Mouse (Mus musculus) cerebellum, postnatal 36 days (tissue): ENCODE results near the gene Ephb1.
A peak's percentile ranks its signal among the peaks of the same experiment; 100 is the strongest.

Experiments used
- DNase-seq, 2 experiments: peaks; one replicate each; pipeline ENCODE4 v3.0.0; 2021 to 2022; ENCODE audit warnings: mixed read lengths in 2 of 2

Gene Ephb1

GRCm38 (mm10) chr9:102352186-102353055 lies 2.1 kb downstream of the Ephb1 start:
- peak; percentile 43 to 54 for DNase-seq

DNA sequence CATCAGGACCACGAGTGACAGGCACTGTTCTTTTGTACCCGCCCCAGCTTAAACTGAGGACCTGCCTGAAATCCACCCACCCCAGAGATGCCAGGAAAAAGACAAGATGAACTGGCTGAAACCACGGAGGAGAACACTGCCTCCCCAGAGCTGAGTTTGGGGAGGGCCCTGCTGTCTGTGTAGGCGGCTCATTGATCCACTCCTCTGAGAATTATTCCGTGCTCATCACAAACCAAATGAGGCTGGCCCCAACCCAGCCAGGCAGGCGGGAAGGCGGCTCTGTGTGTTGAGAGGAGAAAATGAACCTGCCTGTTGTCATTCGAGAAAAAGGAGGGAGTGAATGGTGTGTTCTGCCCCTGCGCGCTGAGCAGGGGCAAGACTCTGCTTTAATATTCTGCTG lies 2.8 kb downstream of the Ephb1 start:
- peak; percentile 36 to 39 for DNase-seq

- DNase-seq, result peak in 1 of 2 experiments; percentile 17
These were observed 3.3 kb downstream of the Ephb1 start for GRCm38 (mm10) chr9:102351221-102351620.

GRCm38 (mm10) chr9:102350696-102351095 lies 3.8 kb downstream of the Ephb1 start:
- DNase-seq, result no peak

GRCm38 (mm10) chr9:102350076-102350475 lies 4.4 kb downstream of the Ephb1 start:
- DNase-seq, result no peak

- peak in 1 of 2 experiments; percentile 2 for DNase-seq
These were observed 7.7 kb downstream of the Ephb1 start for GRCm38 (mm10) chr9:102346801-102347200.

DNA sequence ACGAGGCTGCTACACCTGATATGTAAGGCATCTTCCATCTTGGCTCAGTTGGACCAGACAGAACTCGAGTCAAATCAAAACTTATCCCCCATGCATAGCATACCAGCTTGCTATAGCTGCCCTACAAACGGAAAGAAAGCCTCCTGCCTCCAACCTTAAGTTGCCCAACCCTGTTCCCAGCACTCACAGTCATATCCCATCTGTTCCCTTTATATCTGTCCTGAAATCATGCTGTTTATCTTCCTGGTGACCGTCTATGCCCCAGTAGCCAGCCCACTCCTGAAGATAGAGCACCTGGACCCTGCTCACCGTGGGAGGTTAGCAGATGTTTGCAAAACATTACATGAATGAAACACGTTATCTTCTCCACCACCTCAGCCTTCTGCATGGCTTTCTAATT lies 9.0 kb downstream of the Ephb1 start:
- DNase-seq, result no peak

- DNase-seq, result no peak
These were observed 9.4 kb downstream of the Ephb1 start for GRCm38 (mm10) chr9:102345047-102345446.

DNA sequence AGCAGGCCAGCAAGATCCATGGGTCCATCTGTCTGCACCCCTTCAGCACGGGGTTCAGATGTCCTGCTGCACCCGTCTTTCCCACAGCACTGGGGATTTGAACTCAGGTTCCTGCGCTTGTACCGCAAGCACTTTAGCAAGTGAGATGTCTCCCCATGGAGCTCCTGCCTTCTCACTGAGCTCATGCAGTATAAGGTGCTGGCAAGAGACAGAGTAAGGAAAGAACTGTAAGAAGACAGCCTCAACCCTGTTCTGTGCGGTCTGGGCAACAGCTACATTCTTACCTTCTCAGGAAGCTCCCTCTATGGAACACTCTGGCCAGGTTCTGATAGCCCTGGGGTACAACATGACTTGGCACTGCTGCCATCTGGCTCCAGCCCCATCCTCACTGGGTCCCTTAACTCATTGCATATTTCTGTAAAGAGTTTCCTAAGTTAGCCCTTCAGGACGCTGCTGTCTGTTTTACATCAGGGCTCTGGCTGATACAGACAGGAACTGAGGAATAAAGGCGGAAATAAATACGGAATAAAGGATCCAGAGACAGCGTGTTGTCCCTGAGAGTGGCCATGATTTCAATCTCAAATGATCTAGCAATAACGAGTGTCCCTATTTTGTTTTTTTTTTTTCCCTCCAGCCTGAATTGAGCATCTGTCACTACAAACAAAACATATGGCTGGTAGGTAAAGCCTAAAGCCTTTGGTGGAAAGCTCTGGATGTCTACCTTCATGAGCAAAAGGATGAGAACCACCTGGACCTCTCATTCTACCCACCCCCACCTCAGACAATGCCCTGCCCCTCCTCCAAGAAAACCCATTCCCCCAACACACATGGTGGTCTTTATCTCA lies 10.2 kb downstream of the Ephb1 start:
- peak in 1 of 2 experiments; percentile 32 for DNase-seq

- DNase-seq, result no peak
These were observed 11.4 kb downstream of the Ephb1 start for GRCm38 (mm10) chr9:102343061-102343460.

DNA sequence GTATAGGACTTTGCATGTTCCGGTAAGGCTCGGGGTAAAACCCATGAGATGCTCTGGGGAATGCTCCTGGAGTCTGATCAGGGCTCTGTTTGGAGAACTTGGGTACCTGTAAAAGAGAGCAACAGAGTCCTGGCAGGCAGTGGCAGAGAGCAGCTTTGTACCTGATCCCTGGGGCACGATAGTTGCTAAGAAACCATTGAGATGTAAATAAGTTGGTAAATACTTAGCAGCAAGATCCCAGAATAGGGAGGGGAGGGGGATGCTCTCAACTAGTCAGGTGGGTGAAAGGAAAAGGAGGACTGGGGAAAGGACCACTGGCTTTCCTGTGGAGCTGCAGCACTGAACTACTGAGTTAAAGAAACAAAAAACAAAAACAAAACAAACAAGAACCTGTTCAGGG lies 12.5 kb downstream of the Ephb1 start:
- no peak for DNase-seq

- DNase-seq, result no peak
These were observed 13.7 kb downstream of the Ephb1 start for GRCm38 (mm10) chr9:102340768-102341167.

DNA sequence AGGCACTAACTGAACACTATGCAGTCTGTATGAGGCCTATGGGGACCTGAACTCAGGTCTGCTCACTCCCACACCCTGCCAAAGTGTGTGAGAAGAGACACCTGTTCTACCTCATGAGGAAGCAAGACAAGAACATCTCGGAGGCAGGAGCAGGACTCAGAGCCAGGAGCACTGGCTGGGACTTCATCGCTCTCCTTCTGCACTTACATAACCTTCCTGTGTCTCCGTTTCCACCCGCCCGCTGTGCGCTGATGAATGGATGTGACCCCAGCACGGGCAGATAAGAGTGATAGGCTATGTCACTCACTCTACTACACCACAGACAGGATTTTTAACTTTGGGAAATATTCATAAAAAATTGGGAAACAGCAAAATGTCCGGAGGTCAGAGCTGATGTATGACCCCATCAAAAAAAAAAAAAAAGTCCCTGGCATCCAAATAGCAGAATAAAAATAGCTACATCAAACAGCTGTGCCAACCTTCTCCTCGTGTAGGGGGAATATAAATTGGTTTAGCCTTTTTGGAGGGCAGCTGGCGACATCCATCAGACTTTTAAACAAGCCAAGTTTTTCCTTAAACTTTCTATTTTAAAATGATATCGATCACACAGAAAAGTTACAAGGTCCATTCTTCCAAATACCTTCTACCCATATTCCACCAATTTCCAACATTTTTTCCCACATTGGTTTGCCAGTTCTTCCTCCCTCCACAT lies 18.8 kb downstream of the Ephb1 start:
- DNase-seq, result peak in 1 of 2 experiments; percentile 26

DNA sequence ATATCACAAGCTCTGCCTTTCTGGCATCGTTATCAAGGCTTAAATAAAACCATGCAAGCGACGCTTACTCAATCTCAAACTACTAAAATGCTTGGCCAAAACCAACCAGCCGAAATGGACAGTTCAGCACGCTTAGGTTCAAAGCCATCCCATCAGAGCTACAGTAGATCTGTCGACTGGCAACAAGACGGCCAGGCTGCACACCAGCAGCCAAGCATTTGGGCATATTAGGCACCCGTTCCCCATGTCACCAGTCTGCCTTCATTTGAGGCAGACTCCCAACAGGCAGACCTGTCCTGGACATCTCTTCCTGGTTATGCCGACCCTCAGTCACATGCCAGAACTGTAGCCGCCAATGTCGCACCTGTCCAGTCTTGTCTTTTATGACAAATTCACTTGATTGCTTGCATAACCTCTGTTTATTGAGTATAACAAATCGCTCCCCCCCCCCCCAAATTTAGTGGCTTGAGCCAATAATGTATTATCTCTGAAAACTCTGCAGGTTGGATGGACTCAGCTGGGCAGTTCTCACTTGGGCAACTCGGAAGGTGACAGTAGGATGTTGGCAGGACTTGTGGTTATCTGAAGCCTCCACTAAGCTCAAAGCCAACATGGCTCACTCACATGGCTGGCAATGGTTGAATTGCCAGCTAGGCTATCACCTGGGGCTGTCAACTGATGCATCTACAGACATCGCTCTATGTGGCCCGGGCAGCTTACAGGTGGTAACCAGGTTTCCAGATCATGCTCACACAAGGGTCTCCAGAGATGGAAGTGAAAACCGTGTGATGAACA lies 24.0 kb downstream of the Ephb1 start:
- DNase-seq, result no peak

DNA sequence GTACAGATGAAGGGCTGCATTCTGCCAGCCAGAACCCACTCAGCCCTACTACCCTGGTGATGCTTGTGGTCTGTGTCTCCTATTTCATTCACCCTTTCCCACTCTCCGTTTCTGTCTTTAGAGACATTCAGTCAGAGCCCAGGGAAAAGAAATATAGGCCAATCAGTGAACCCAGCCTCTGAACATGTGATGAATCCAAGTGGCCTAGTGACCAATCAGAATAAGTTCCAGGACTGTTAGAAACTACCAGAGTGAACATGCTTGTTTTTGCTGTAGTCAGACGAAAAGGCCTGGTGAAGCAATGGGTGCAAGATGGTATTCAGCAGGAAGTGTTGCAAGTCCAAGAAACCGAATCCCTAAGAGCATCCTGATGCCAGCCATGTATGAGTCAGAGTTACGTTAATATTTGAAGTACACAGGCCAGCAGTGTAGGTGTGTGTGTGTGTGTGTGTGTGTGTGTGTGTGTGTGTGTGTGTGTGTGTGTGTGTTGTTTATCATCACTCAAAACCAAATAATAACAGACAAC lies 26.8 kb downstream of the Ephb1 start:
- no peak for DNase-seq

GRCm38 (mm10) chr9:102315436-102315835 lies 39.1 kb downstream of the Ephb1 start:
- DNase-seq, result no peak

DNA sequence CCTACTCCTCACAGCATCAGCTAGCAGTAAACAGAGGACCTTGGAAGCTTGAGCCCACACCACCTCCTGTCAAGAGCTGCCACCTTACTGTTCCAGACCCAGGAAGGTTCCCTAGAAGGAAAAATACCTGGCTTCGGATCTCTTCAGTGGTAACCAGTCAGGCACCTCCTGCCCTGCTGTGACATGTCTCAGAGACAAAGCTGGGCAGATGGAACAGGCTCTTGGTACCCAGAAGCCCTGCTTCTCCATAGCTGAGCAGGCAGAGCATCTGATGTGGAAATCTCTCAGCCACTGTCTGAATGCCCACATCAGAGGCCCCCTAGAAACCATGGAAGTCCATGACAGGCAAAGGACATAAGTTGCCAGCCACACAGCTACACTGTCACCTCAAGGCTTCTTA lies 39.7 kb downstream of the Ephb1 start:
- DNase-seq, result peak in 1 of 2 experiments; percentile 36

DNA sequence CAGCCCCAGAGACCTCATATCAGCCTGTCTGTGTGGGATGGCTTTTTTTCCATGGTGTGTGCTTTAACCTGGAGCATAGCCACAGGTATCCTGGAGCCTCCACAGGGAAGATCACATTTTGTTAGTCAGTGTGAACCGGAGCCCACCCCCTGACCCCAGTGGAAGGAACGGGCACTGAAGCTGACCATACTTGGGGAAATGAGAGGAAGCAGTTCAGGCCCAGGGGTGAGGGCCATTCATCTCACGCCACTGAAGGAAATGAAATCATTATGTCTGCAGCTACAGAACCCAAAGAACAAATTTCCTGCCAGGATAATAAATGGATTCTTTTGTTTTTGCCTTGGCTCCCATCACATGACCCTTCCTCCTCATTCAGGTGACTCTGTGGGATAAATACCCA lies 44.1 kb downstream of the Ephb1 start:
- no peak for DNase-seq

GRCm38 (mm10) chr9:102309278-102309677 lies 45.2 kb downstream of the Ephb1 start:
- DNase-seq, result no peak

DNA sequence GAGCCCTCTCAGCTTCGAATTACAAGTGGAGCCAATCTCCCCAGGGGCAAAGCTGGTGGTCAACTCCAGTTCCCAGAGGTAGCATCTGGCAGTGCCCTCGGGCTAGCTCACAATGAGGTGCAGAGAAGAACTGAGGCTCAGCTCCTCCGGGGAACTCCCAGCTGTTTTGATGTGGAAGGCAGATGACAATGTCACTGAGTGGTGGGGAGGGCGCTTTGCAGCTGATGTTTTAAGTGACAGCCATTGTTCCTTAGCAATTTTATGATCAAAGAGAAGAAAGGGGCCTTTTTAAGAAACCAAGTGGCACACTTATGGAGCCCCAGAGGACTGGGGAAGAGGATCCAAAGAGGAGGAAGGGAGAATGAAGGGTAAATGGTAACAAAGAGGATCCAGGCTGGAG lies 46.8 kb downstream of the Ephb1 start:
- DNase-seq, result no peak

DNA sequence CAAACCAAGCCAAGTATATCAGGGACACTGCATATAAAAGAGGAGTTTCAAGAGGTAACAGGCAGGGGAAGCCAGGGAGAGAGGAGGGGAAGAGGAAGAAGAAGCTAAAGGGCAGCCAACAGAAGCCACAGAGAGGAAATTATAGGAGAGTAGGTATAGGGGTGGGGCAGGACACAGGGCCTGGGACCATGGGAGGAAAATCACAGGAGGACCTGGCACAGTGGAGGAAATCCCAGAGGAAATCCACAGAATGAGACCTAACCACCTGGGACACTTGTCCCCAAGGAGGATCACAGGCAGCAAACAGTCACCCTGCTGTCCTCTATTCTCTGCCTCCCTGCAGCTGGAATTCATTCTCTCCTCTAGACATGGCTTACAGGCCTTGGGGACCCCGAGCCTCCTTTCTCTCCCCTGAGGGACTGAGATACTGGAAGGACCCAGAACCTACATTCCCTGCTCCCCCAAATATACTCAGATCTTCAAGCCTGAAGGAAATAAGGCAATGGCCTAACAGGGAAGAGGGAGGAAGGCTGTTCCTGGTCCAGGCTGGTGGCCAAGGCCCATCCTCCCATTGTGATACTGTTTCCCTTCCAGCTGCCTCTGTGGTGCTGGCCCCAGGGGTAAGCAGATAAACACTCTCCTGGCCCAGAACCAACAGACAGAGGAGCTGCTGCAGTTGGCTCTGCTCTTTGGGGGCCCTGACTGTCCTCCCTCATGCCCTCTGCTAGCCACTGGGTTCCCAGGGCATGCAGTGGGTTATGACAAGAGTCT lies 47.7 kb downstream of the Ephb1 start:
- DNase-seq, result no peak
